Mouse (Mus musculus) CH12.LX (cell line): ENCODE measurements around the gene Herc6.

ENCODE experiments used
- CTCF ChIP-seq, 2 experiments: IDR thresholded peaks in 1 of 2; conservative IDR thresholded peaks in 1 of 2; 2 replicates each; pipeline ENCODE4 v1.5.1; 2011 to 2012; ENCODE audit warnings: low read depth in 2 of 2, low read length in 2 of 2, improper control_type of control experiment in 1 of 2, inconsistent platforms in 1 of 2, mild to moderate bottlenecking in 1 of 2, moderate library complexity in 1 of 2
- HCFC1 ChIP-seq: IDR thresholded peaks from 2 replicates; pipeline ENCODE4 v1.6.1; 2012; ENCODE audit warnings: low read depth, mild to moderate bottlenecking, inconsistent platforms, low read length, improper control_type of control experiment
- MAFK ChIP-seq: IDR thresholded peaks from 2 replicates; pipeline ENCODE4 v1.6.1; 2011; ENCODE audit warnings: low read length, improper control_type of control experiment; ENCODE audit not compliant: insufficient replicate concordance
- POLR2A ChIP-seq: IDR thresholded peaks from 2 replicates; pipeline ENCODE4 v1.6.1; 2011; ENCODE audit warnings: low read depth, mild to moderate bottlenecking, improper control_type of control experiment, low read length
- TCF12 ChIP-seq: IDR thresholded peaks from 2 replicates; pipeline ENCODE4 v1.6.1; 2014; ENCODE audit warnings: low read depth, mild to moderate bottlenecking, inconsistent platforms, low read length, improper control_type of control experiment
- ZNF384 ChIP-seq: IDR thresholded peaks from 2 replicates; pipeline ENCODE4 v1.6.1; 2012; ENCODE audit warnings: low read depth, low read length, improper control_type of control experiment, inconsistent platforms

DNA sequence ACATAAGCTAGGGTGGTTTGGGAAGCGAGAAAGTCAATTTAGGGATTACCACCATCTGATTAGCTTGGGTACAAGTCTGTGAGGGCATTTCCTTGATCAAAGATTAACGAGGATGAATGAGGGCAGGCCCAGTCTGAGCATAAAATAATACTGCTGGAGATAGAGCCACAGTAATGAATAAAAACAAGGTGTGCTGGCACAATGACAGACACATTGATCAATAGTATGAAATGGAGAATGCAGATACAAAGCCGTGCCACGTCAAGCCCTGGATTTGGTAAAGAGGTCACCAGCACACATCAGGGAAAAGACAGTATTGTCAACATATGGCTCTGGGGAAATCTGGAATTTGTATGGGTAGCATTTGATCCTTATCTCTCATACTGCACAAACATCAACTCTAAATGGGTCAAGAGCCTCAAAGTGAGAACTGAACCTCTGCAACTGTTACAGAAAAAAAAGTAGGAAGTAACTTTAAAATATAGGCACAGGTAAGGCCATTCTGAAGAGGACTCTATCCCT is 22.9 kb upstream of the Herc6 start:
- no peak for TF ChIP-seq CTCF (conservative IDR thresholded peaks at IDR 0.05 in 1 of 2, IDR thresholded peaks at IDR 0.05 in 1 of 2; ENCODE audit: low read depth in 2 of 2, low read length in 2 of 2)
- no peak for TF ChIP-seq HCFC1
- no peak for TF ChIP-seq ZNF384
- TF ChIP-seq POLR2A, result no peak
- no peak for TF ChIP-seq MAFK
- no peak for TF ChIP-seq TCF12
